Mouse (Mus musculus): ENCODE data around the gene Fam207a. TPM values are rescaled to one million over a fixed set of nuclear protein-coding genes. Genes with fewer than 3 reads are reported as not detected.

The Fam207a gene
- polyA plus RNA-seq, 1 experiment from 2014 or later, result 43.8 TPM

- H3K36me3 ChIP-seq (ENCODE audit: control insufficient read depth, insufficient read depth, low read length), result no peaks in the 10 kb centered on the region
- no peak overlapping the region for H3K9ac ChIP-seq (ENCODE audit: low read length)
- no peak overlapping the region for H3K4me2 ChIP-seq (ENCODE audit: low read depth, severe bottlenecking)
- WGBS, result 42% methylated on average over 6 of the region's 6 CpGs
- H3K4me1 ChIP-seq (ENCODE audit: control insufficient read depth, insufficient read depth, low read length), result peaks cover 13% of the 10 kb centered on the region
- no peak overlapping the region for H3K27ac ChIP-seq (replicated peaks; ENCODE audit: low read depth, low read length)
- DNase-seq (ENCODE audit: low spot score) (peak; percentile 31), ATAC-seq (ENCODE audit: insufficient number of reproducible peaks, low FRiP score, low TSS enrichment, low read depth) (no peak)
- no peak overlapping the region for H3K4me3 ChIP-seq (ENCODE audit: low read depth, low read length)
- no peaks in the 10 kb centered on the region for H3K27me3 ChIP-seq (ENCODE audit: control insufficient read depth, insufficient read depth, low read length)
- H3K9me3 ChIP-seq (ENCODE audit: control insufficient read depth, low read length), result peaks cover 6% of the 10 kb centered on the region; the same call in 1 of the 2 replicates
Measured at GRCm38 (mm10) chr10:77440286-77440685, 75.3 kb downstream of the Fam207a start.

- no peak overlapping the region for H3K9ac ChIP-seq (ENCODE audit: low read length)
- no peaks in the 10 kb centered on the region for H3K9me3 ChIP-seq (ENCODE audit: control insufficient read depth, low read length)
- no peak overlapping the region for H3K4me2 ChIP-seq (ENCODE audit: low read depth, severe bottlenecking)
- H3K27ac ChIP-seq (replicated peaks; ENCODE audit: low read depth, low read length), result no peak overlapping the region
- no peaks in the 10 kb centered on the region for H3K36me3 ChIP-seq (ENCODE audit: control insufficient read depth, insufficient read depth, low read length)
- ATAC-seq (ENCODE audit: insufficient number of reproducible peaks, low FRiP score, low TSS enrichment, low read depth), result no peak
- no peak overlapping the region for H3K4me3 ChIP-seq (ENCODE audit: low read depth, low read length)
- DNase-seq (ENCODE audit: low spot score), result no peak
- H3K4me1 ChIP-seq (ENCODE audit: control insufficient read depth, insufficient read depth, low read length), result peaks cover 13% of the 10 kb centered on the region
- WGBS, result 65% methylated on average over 3 of the region's 3 CpGs
- H3K27me3 ChIP-seq (ENCODE audit: control insufficient read depth, insufficient read depth, low read length), result no peaks in the 10 kb centered on the region
Measured at GRCm38 (mm10) chr10:77439026-77439425, 76.6 kb downstream of the Fam207a start.

- H3K27ac ChIP-seq (replicated peaks; ENCODE audit: low read depth, low read length), result no peak overlapping the region
- no peak overlapping the region for H3K9ac ChIP-seq (ENCODE audit: low read length)
- H3K4me2 ChIP-seq (ENCODE audit: low read depth, severe bottlenecking), result no peak overlapping the region
- peaks cover 13% of the 10 kb centered on the region for H3K4me1 ChIP-seq (ENCODE audit: control insufficient read depth, insufficient read depth, low read length)
- H3K27me3 ChIP-seq (ENCODE audit: control insufficient read depth, insufficient read depth, low read length), result no peaks in the 10 kb centered on the region
- H3K9me3 ChIP-seq (ENCODE audit: control insufficient read depth, low read length), result no peaks in the 10 kb centered on the region
- ATAC-seq (ENCODE audit: insufficient number of reproducible peaks, low FRiP score, low TSS enrichment, low read depth) (no peak), DNase-seq (ENCODE audit: low spot score) (no peak)
- H3K36me3 ChIP-seq (ENCODE audit: control insufficient read depth, insufficient read depth, low read length), result no peaks in the 10 kb centered on the region
- H3K4me3 ChIP-seq (ENCODE audit: low read depth, low read length), result no peak overlapping the region
- 59% methylated on average over 1 of the region's 1 CpGs for WGBS
Measured at GRCm38 (mm10) chr10:77438021-77438420, 77.6 kb downstream of the Fam207a start.

Other genes starting within 250 kb of the Fam207a start
- gene Adarb1, start 97.5 kb downstream of the Fam207a start, polyA plus RNA-seq (2014; fragmentation: Nextera tagmentation; extraction: Ambion mirVana), result 4.0 and 4.9 TPM in 2 replicates
- gene Itgb2, start 14.5 kb upstream of the Fam207a start, polyA plus RNA-seq (2014; fragmentation: Nextera tagmentation; extraction: Ambion mirVana), result 0.64 and 0.68 TPM in 2 replicates
- 75.5 and 84.6 TPM in 2 replicates for gene Pttg1ip, start 65.9 kb upstream of the Fam207a start, polyA plus RNA-seq (2014; fragmentation: Nextera tagmentation; extraction: Ambion mirVana)
- 340 and 351 TPM in 2 replicates for gene Sumo3, start 90.3 kb upstream of the Fam207a start, polyA plus RNA-seq (2014; fragmentation: Nextera tagmentation; extraction: Ambion mirVana)
- gene Gm49325, start 90.4 kb upstream of the Fam207a start, polyA plus RNA-seq (2014; fragmentation: Nextera tagmentation; extraction: Ambion mirVana), result 2.3 TPM in 1 of 2 replicates, not detected in the other
- gene Ube2g2, start 106.5 kb upstream of the Fam207a start, polyA plus RNA-seq (2014; fragmentation: Nextera tagmentation; extraction: Ambion mirVana), result 52.3 and 52.6 TPM in 2 replicates
- 0.45 and 0.84 TPM in 2 replicates for gene Tspear, start 170.8 kb upstream of the Fam207a start, polyA plus RNA-seq (2014; fragmentation: Nextera tagmentation; extraction: Ambion mirVana)
- not detected in 2 replicates for gene Gm19402, start 175.0 kb upstream of the Fam207a start, polyA plus RNA-seq (2014; fragmentation: Nextera tagmentation; extraction: Ambion mirVana)
- gene Gm9508, start 181.4 kb upstream of the Fam207a start, polyA plus RNA-seq (2014; fragmentation: Nextera tagmentation; extraction: Ambion mirVana), result not detected in 2 replicates
- gene Gm10272, start 190.8 kb upstream of the Fam207a start, polyA plus RNA-seq (2014; fragmentation: Nextera tagmentation; extraction: Ambion mirVana), result not detected in 2 replicates
- not detected in 2 replicates for gene Gm10024, start 195.7 kb upstream of the Fam207a start, polyA plus RNA-seq (2014; fragmentation: Nextera tagmentation; extraction: Ambion mirVana)
- not detected in 2 replicates for gene Gm10142, start 200.0 kb upstream of the Fam207a start, polyA plus RNA-seq (2014; fragmentation: Nextera tagmentation; extraction: Ambion mirVana)
- not detected in 2 replicates for gene Krtap12-1, start 204.8 kb upstream of the Fam207a start, polyA plus RNA-seq (2014; fragmentation: Nextera tagmentation; extraction: Ambion mirVana)
- gene Gm10100, start 210.7 kb upstream of the Fam207a start, polyA plus RNA-seq (2014; fragmentation: Nextera tagmentation; extraction: Ambion mirVana), result not detected in 2 replicates
- gene Gm18596, start 226.9 kb upstream of the Fam207a start, polyA plus RNA-seq (2014; fragmentation: Nextera tagmentation; extraction: Ambion mirVana), result not detected in 2 replicates
- gene Gm9736, start 235.6 kb upstream of the Fam207a start, polyA plus RNA-seq (2014; fragmentation: Nextera tagmentation; extraction: Ambion mirVana), result not detected in 2 replicates
- not detected in 2 replicates for gene Gm3233, start 243.9 kb upstream of the Fam207a start, polyA plus RNA-seq (2014; fragmentation: Nextera tagmentation; extraction: Ambion mirVana)

Data from limb, embryonic 11.5 days (tissue).